Mouse (Mus musculus) hematopoietic stem cell, adult 5-6 weeks (primary cell): ENCODE measurements around the gene Plcb2. TPM values are rescaled to one million over a fixed set of nuclear protein-coding genes. Genes with fewer than 3 reads are reported as not detected.

Source experiments
- ATAC-seq, 2 experiments: fragments of 125-278 bp in 1 of 2; replicated peaks in 1 of 2; 2 replicates each; pipeline ENCODE4 v1.8.0; 2016 to 2017; ENCODE audit warnings: inconsistent platforms in 2 of 2, mild to moderate bottlenecking in 2 of 2, moderate number of reproducible peaks in 2 of 2, low read depth in 1 of 2, moderate TSS enrichment in 1 of 2; ENCODE audit not compliant: low FRiP score in 2 of 2, poor library complexity in 2 of 2, severe bottlenecking in 2 of 2, insufficient read depth in 1 of 2, low TSS enrichment in 1 of 2
- total RNA-seq: library from RNA; stranded (forward); fragments of 172-1452, 232-1000 nt; gene quantifications from 2 replicates; pipeline ENCODE4 v1.2.3, GENCODE M21; 2017

The Plcb2 gene
- total RNA-seq = 67.8 and 118 TPM in 2 replicates

GRCm38 (mm10) chr2:118728337-118728736 is at the start of gene Plcb2:
Gene Plcb2 (minus strand): TSS chr2:118728438.
- peak; percentile 51 to 68 for ATAC-seq

- ATAC-seq = no peak
Measured at GRCm38 (mm10) chr2:118776295-118776694, 48.1 kb upstream of the Plcb2 start.

GRCm38 (mm10) chr2:118775846-118776245 is 47.6 kb upstream of the Plcb2 start:
- no peak for ATAC-seq

GRCm38 (mm10) chr2:118775396-118775795 is 47.2 kb upstream of the Plcb2 start:
- ATAC-seq = no peak; a peak in 1 of 4 replicates

GRCm38 (mm10) chr2:118774536-118774935 is 46.3 kb upstream of the Plcb2 start:
- no peak for ATAC-seq

- ATAC-seq = no peak
Measured at GRCm38 (mm10) chr2:118772158-118772874, 44.1 kb upstream of the Plcb2 start, which contains the start of gene Phgr1. Gene Phgr1 (plus strand): TSS chr2:118772769.

GRCm38 (mm10) chr2:118766041-118767033 is 38.1 kb upstream of the Plcb2 start:
- peak; percentile 12 to 40; a peak in 3 of 4 replicates for ATAC-seq

- no peak for ATAC-seq
Measured at GRCm38 (mm10) chr2:118764875-118765274, 36.6 kb upstream of the Plcb2 start.

GRCm38 (mm10) chr2:118764094-118764831 is 36.0 kb upstream of the Plcb2 start:
- ATAC-seq = no peak

- no peak for ATAC-seq
Measured at GRCm38 (mm10) chr2:118763469-118763868, 35.2 kb upstream of the Plcb2 start.

- no peak for ATAC-seq
Measured at GRCm38 (mm10) chr2:118762784-118763148, 34.5 kb upstream of the Plcb2 start.

- ATAC-seq = peak; percentile 62 to 66
Measured at GRCm38 (mm10) chr2:118761906-118762783, 33.9 kb upstream of the Plcb2 start, which contains the start of gene Ccdc9b. Gene Ccdc9b (minus strand): TSS chr2:118762661.

GRCm38 (mm10) chr2:118761358-118761757 is 33.1 kb upstream of the Plcb2 start:
- no peak for ATAC-seq

GRCm38 (mm10) chr2:118760311-118761025 is 32.2 kb upstream of the Plcb2 start:
- no peak for ATAC-seq

GRCm38 (mm10) chr2:118759828-118760227 is 31.6 kb upstream of the Plcb2 start:
- ATAC-seq = peak; percentile 60 to 77; a peak in 3 of 4 replicates

- no peak for ATAC-seq
Measured at GRCm38 (mm10) chr2:118756103-118756502, 27.9 kb upstream of the Plcb2 start.
